Mouse (Mus musculus): ENCODE data around the gene Ucp1. TPM values are rescaled to one million over a fixed set of nuclear protein-coding genes. Genes with fewer than 3 reads are reported as not detected.

Gene Ucp1
- 0.08 TPM in 1 of 2 replicates, not detected in the other for polyA plus RNA-seq (2014; fragmentation: Nextera tagmentation; extraction: Ambion mirVana)

- 5% methylated on average over 20 of the region's 20 CpGs for WGBS
- no peak for ATAC-seq (ENCODE audit: low FRiP score)
- H3K27ac ChIP-seq (ENCODE audit: low read depth, low read length), result no peak within 1 kb of the TSS
Observed at GRCm38 (mm10) chr8:83290176-83290575, at the start of gene Ucp1. Gene Ucp1, plus strand, starts transcription at chr8:83290352.

GRCm38 (mm10) chr8:83244151-83244550, 46.0 kb upstream of the Ucp1 start:
- no peaks in the 10 kb centered on the region for H3K27me3 ChIP-seq (ENCODE audit: control insufficient read depth, insufficient read depth, low read length)

More at GRCm38 (mm10) chr8:83290176-83290575, at the start of gene Ucp1:
- no peak for DNase-seq (ENCODE audit: low spot score)
- 0 out of 2 replicates have a peak within 1 kb of the TSS, but pooled peaks have one; percentile 0 for H3K4me3 ChIP-seq (ENCODE audit: low read depth, low read length)
- no peaks in the 10 kb centered on the region for H3K4me1 ChIP-seq (replicated peaks; ENCODE audit: control insufficient read depth, insufficient read depth, low read length)
- H3K27me3 ChIP-seq (ENCODE audit: control insufficient read depth, insufficient read depth, low read length), result 0 out of 2 replicates have a peak, but pooled peaks cover 7% of the 10 kb centered on the region
- no peaks in the 10 kb centered on the region for H3K36me3 ChIP-seq (ENCODE audit: control insufficient read depth, insufficient read depth, low read length)
- H3K9ac ChIP-seq (ENCODE audit: low read depth, low read length), result no peak within 1 kb of the TSS
- peak within 1 kb of the TSS; percentile 40 for H3K4me2 ChIP-seq (replicated peaks; ENCODE audit: low read depth, low read length)
- no peaks in the 10 kb centered on the region for H3K9me3 ChIP-seq (ENCODE audit: control insufficient read depth, low read length)

DNA sequence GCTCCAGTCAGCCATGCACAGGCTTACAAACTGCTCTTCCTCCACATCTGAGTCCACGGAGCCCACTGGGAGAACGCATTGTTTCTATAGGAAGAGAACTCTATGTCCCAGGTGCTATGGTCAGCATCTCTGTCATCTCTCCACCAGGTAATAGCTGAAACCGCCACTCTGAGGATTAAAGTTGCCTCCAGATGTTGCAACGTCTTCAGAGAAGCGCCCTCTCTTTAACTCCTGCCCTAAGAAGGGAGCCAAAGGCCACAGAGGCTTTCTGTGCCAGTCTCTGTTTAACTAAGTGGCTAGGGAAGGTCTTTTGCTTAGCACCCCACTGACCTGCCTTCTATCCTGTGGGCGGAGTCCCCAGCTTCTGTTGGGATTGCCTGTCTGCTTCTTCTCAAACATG, 39.3 kb upstream of the Ucp1 start:
- Histone ChIP-seq H3K27ac (ENCODE audit: low read depth, low read length) (no peak overlapping the region), H3K4me2 (replicated peaks; ENCODE audit: low read depth, low read length) (no peak overlapping the region), H3K4me1 (replicated peaks; ENCODE audit: control insufficient read depth, insufficient read depth, low read length) (no peaks in the 10 kb centered on the region), H3K9ac (ENCODE audit: low read depth, low read length) (no peak overlapping the region), H3K27me3 (ENCODE audit: control insufficient read depth, insufficient read depth, low read length) (no peaks in the 10 kb centered on the region), H3K9me3 (ENCODE audit: control insufficient read depth, low read length) (no peaks in the 10 kb centered on the region), H3K36me3 (ENCODE audit: control insufficient read depth, insufficient read depth, low read length) (0 out of 2 replicates have a peak, but pooled peaks cover 3% of the 10 kb centered on the region), H3K4me3 (ENCODE audit: low read depth, low read length) (no peak overlapping the region)
- DNase-seq (ENCODE audit: low spot score) (no peak), ATAC-seq (ENCODE audit: low FRiP score) (no peak)
- WGBS, result 92% methylated on average over 6 of the region's 6 CpGs

More at GRCm38 (mm10) chr8:83244151-83244550, 46.0 kb upstream of the Ucp1 start:
- Histone ChIP-seq H3K4me1 (replicated peaks; ENCODE audit: control insufficient read depth, insufficient read depth, low read length) (no peaks in the 10 kb centered on the region), H3K27ac (ENCODE audit: low read depth, low read length) (no peak overlapping the region), H3K4me3 (ENCODE audit: low read depth, low read length) (no peak overlapping the region), H3K9ac (ENCODE audit: low read depth, low read length) (no peak overlapping the region), H3K4me2 (replicated peaks; ENCODE audit: low read depth, low read length) (no peak overlapping the region), H3K9me3 (ENCODE audit: control insufficient read depth, low read length) (no peaks in the 10 kb centered on the region), H3K36me3 (ENCODE audit: control insufficient read depth, insufficient read depth, low read length) (no peaks in the 10 kb centered on the region)
- WGBS, result 92% methylated on average over 7 of the region's 7 CpGs
- no peak for DNase-seq (ENCODE audit: low spot score)
- ATAC-seq (ENCODE audit: low FRiP score), result no peak

GRCm38 (mm10) chr8:83251362-83252246, 38.5 kb upstream of the Ucp1 start:
- H3K4me1 ChIP-seq (replicated peaks; ENCODE audit: control insufficient read depth, insufficient read depth, low read length), result no peaks in the 10 kb centered on the region
- H3K27me3 ChIP-seq (ENCODE audit: control insufficient read depth, insufficient read depth, low read length), result no peaks in the 10 kb centered on the region
- DNase-seq (ENCODE audit: low spot score) (no peak), ATAC-seq (ENCODE audit: low FRiP score) (no peak)
- WGBS, result 85% methylated on average over 14 of the region's 14 CpGs
- 0 out of 2 replicates have a peak, but pooled peaks cover 3% of the 10 kb centered on the region for H3K36me3 ChIP-seq (ENCODE audit: control insufficient read depth, insufficient read depth, low read length)
- no peak overlapping the region for H3K9ac ChIP-seq (ENCODE audit: low read depth, low read length)
- H3K4me3 ChIP-seq (ENCODE audit: low read depth, low read length), result no peak overlapping the region
- H3K27ac ChIP-seq (ENCODE audit: low read depth, low read length), result no peak overlapping the region
- H3K4me2 ChIP-seq (replicated peaks; ENCODE audit: low read depth, low read length), result no peak overlapping the region
- no peaks in the 10 kb centered on the region for H3K9me3 ChIP-seq (ENCODE audit: control insufficient read depth, low read length)

GRCm38 (mm10) chr8:83252791-83253190, 37.4 kb upstream of the Ucp1 start:
- Histone ChIP-seq H3K9me3 (ENCODE audit: control insufficient read depth, low read length) (no peaks in the 10 kb centered on the region), H3K27me3 (ENCODE audit: control insufficient read depth, insufficient read depth, low read length) (no peaks in the 10 kb centered on the region), H3K4me1 (replicated peaks; ENCODE audit: control insufficient read depth, insufficient read depth, low read length) (no peaks in the 10 kb centered on the region), H3K36me3 (ENCODE audit: control insufficient read depth, insufficient read depth, low read length) (0 out of 2 replicates have a peak, but pooled peaks cover 3% of the 10 kb centered on the region), H3K27ac (ENCODE audit: low read depth, low read length) (peak overlapping the region; percentile 47; the same call in 1 of the 2 replicates), H3K4me2 (replicated peaks; ENCODE audit: low read depth, low read length) (no peak overlapping the region), H3K4me3 (ENCODE audit: low read depth, low read length) (no peak overlapping the region), H3K9ac (ENCODE audit: low read depth, low read length) (no peak overlapping the region)
- ATAC-seq (ENCODE audit: low FRiP score) (no peak), DNase-seq (ENCODE audit: low spot score) (no peak)
- WGBS, result 87% methylated on average over 5 of the region's 5 CpGs

DNA sequence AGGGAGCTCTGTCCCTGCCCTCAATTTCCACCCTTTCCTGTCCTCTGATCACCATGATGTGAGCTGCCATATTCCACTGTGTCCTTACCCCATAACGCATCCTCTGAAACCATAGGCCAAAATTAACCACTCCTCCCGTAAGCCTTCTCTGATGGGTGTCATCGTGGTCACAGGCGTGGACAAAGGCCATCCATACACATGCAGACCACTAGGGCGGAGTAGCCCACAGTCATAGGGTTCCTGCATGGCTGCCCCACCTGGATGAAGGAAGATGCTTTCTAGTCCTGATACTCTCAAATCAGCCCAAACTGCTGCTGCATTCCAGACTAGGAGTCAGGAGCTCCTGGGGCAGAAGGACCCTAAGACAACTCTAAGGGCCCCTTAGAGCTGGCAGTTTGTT, 32.5 kb upstream of the Ucp1 start:
- DNase-seq (ENCODE audit: low spot score) (no peak), ATAC-seq (ENCODE audit: low FRiP score) (no peak)
- no peak overlapping the region for H3K4me3 ChIP-seq (ENCODE audit: low read depth, low read length)
- H3K27me3 ChIP-seq (ENCODE audit: control insufficient read depth, insufficient read depth, low read length), result no peaks in the 10 kb centered on the region
- no peaks in the 10 kb centered on the region for H3K4me1 ChIP-seq (replicated peaks; ENCODE audit: control insufficient read depth, insufficient read depth, low read length)
- no peaks in the 10 kb centered on the region for H3K9me3 ChIP-seq (ENCODE audit: control insufficient read depth, low read length)
- no peak overlapping the region for H3K9ac ChIP-seq (ENCODE audit: low read depth, low read length)
- H3K27ac ChIP-seq (ENCODE audit: low read depth, low read length), result no peak overlapping the region
- WGBS, result 92% methylated on average over 5 of the region's 5 CpGs
- H3K4me2 ChIP-seq (replicated peaks; ENCODE audit: low read depth, low read length), result no peak overlapping the region
- 0 out of 2 replicates have a peak, but pooled peaks cover 6% of the 10 kb centered on the region for H3K36me3 ChIP-seq (ENCODE audit: control insufficient read depth, insufficient read depth, low read length)

DNA sequence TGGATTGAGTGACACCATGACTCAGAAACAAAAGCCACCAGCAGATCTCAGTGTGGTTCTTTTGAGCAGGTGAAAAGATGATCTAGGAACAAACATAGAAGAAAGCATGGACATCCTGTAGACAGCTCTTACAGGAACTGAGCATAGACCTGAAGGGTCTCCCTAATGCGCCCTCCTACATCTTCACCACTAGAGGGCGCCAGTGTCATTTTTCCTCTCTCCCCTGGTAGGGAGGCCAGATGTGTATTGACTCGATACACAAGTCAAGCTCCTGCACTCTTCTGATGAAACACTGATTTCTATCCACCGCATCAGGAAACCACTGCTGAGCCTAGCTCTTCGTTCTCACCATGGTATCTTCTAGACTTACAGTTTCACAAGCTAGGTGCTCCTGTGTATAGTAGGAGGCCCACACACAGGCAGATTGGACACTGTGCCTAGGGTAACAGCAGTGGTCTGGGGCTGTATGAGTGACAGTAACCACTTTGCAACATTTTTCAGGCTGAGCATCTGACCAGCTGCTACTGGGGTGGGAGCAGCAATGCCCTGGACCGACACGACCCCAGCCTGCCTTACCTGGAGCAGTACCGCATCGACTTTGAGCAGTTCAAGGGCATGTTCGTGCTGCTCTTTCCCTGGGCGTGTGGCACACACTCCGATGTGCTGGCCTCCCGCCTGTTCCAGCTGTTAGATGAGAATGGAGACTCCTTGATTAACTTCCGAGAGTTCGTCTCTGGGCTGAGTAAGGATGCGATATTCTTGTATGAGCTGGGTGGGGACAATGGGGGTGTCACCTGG, 29.5 kb upstream of the Ucp1 start:
- H3K9me3 ChIP-seq (ENCODE audit: control insufficient read depth, low read length), result no peaks in the 10 kb centered on the region
- peak; percentile 81 for DNase-seq (ENCODE audit: low spot score)
- H3K9ac ChIP-seq (ENCODE audit: low read depth, low read length), result no peak overlapping the region
- H3K4me2 ChIP-seq (replicated peaks; ENCODE audit: low read depth, low read length), result no peak overlapping the region
- H3K4me1 ChIP-seq (replicated peaks; ENCODE audit: control insufficient read depth, insufficient read depth, low read length), result no peaks in the 10 kb centered on the region
- no peak overlapping the region for H3K4me3 ChIP-seq (ENCODE audit: low read depth, low read length)
- ATAC-seq (ENCODE audit: low FRiP score), result peak; percentile 85
- no peak overlapping the region for H3K27ac ChIP-seq (ENCODE audit: low read depth, low read length)
- 0 out of 2 replicates have a peak, but pooled peaks cover 4% of the 10 kb centered on the region for H3K36me3 ChIP-seq (ENCODE audit: control insufficient read depth, insufficient read depth, low read length)
- H3K27me3 ChIP-seq (ENCODE audit: control insufficient read depth, insufficient read depth, low read length), result no peaks in the 10 kb centered on the region
- 73% methylated on average over 16 of the region's 16 CpGs for WGBS

DNA sequence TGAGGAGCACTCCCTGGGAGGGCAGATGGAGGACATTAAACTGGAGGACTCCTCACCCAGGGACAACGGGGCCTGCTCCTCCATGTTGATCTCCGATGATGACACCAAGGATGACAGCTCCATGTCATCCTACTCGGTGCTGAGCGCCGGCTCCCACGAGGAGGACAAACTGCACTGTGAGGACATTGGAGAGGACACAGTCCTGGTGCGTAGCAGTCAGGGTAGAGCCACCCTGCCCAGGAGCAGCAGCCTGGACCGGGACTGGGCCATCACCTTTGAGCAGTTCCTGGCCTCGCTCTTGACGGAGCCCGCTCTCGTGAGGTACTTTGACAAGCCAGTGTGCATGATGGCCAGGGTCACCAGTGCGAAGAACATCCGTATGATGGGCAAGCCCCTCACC, 19.0 kb upstream of the Ucp1 start:
- ATAC-seq (ENCODE audit: low FRiP score), result no peak
- Histone ChIP-seq H3K9ac (ENCODE audit: low read depth, low read length) (no peak overlapping the region), H3K4me1 (replicated peaks; ENCODE audit: control insufficient read depth, insufficient read depth, low read length) (no peaks in the 10 kb centered on the region), H3K4me2 (replicated peaks; ENCODE audit: low read depth, low read length) (no peak overlapping the region), H3K9me3 (ENCODE audit: control insufficient read depth, low read length) (no peaks in the 10 kb centered on the region), H3K27me3 (ENCODE audit: control insufficient read depth, insufficient read depth, low read length) (no peaks in the 10 kb centered on the region), H3K4me3 (ENCODE audit: low read depth, low read length) (no peak overlapping the region), H3K27ac (ENCODE audit: low read depth, low read length) (no peak overlapping the region), H3K36me3 (ENCODE audit: control insufficient read depth, insufficient read depth, low read length) (no peaks in the 10 kb centered on the region)
- WGBS, result 96% methylated on average over 14 of the region's 14 CpGs
- no peak for DNase-seq (ENCODE audit: low spot score)

Data from hindbrain, embryonic 11.5 days (tissue).